Mouse (Mus musculus): Measurements from ENCODE around the gene Necab3. TPM values are rescaled to one million over a fixed set of nuclear protein-coding genes. Genes with fewer than 3 reads are reported as not detected.

The Necab3 gene
- polyA plus RNA-seq, 1 experiment, result 4.0 TPM

DNA sequence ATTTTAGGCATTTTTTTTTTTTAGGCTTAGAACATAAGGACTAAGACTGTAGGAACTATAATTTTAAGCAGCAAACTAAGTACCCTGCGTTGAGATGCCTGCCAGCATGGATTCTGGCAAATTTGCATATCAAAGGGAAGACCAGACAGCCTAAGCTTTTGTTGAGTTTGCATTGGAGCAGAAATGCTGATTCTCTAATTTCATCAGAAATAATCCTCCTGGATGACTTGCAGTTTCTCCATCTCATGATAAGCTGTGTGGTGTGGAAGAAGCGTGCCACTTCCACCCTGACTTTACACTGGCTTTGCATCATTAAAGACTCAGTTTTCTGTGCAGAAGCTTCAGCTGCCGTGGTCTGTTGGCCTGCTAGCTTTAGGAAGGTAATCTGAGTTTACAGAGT, 25.8 kb downstream of the Necab3 start:
- no peak for TF ChIP-seq GATA1 (IDR thresholded peaks at IDR 0.05; ENCODE audit: low read length)

DNA sequence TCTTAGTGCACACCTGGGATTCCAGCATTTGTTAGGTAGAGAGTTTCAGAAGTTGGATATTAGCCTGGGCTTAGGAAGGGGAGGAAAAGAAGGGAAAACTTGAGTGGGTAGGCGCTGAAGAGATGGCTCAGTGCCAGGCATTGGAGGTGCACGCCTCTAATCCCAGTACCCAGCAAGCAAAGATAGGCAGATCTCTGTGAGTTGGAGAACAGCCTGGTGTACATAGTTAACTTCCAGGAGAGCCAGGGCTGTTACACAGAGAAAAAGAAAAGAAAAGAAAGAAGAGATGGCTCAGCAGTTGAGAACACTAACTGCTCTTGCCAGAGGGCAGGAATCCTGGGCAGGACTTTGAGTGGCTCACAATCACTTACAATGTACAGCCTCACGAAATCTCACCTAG, 32.2 kb downstream of the Necab3 start:
- no peak for TF ChIP-seq GATA1 (IDR thresholded peaks at IDR 0.05; ENCODE audit: low read length)

GRCm38 (mm10) chr2:154525285-154525684, 33.4 kb downstream of the Necab3 start:
- no peak for TF ChIP-seq GATA1 (IDR thresholded peaks at IDR 0.05; ENCODE audit: low read length)

- TF ChIP-seq GATA1 (IDR thresholded peaks at IDR 0.05; ENCODE audit: low read length), result no peak
Measured at GRCm38 (mm10) chr2:154522334-154522733, 36.4 kb downstream of the Necab3 start.

DNA sequence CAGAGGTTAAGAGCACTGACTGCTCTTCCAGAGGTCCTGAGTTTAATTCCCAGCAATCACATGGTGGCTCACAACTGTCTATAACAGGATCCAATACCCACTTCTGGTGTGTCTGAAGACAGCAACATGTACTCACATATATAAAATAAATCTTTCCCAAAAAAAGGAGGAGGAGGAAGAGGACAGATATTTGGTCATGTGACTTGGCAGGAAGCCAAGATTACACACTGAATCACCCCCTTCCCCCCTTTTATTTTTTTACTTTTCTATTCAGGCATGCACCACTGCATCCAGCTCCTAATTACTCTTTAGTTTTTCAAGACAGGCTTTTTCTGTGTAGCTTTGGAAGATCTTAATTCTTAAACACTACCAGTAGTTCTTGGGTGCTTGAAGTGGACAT, 37.2 kb downstream of the Necab3 start:
- no peak for TF ChIP-seq GATA1 (IDR thresholded peaks at IDR 0.05; ENCODE audit: low read length)

DNA sequence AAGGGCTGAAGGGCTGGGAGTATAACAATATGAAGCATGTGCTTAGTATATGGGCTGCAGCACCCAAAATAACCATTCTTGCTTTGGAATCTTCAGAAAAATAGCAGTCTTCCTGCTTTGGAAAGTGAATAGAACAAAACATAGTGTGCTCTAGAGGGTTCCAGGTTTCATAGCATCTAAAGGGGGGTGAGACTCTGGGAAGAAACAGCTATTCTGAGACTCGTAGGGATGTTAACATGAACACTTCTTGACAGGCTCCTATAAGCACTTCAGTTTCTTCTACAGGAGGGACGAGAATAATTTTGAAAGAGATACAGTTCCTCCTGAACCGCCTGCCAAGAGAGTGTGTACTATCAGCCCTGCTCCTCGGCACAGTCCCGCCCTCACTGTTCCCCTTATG, 41.3 kb downstream of the Necab3 start:
- TF ChIP-seq GATA1 (IDR thresholded peaks at IDR 0.05; ENCODE audit: low read length), result no peak

GRCm38 (mm10) chr2:154516944-154517343, 41.7 kb downstream of the Necab3 start:
- TF ChIP-seq GATA1 (IDR thresholded peaks at IDR 0.05; ENCODE audit: low read length), result no peak

GRCm38 (mm10) chr2:154510141-154510540, 48.5 kb downstream of the Necab3 start:
- TF ChIP-seq GATA1 (IDR thresholded peaks at IDR 0.05; ENCODE audit: low read length), result no peak

DNA sequence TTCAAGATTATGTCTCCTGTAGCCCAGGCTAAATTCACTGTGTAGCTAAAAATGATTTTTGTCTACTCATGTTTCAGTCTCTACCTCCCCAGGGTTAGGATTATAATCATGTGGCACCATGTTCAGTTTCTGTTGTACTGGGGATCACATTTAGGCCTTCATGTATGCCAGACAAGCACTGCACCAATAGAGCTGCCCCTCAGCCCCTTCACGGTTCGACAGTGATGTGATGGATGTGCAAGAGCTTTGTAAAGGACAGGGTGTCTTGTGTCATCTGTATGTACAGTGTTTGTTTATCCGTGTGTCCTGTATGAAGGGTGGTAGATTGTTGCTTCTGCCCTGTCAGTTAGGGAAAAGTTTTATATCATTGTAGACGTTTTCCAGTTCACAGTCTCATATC, 50.2 kb downstream of the Necab3 start:
- no peak for TF ChIP-seq GATA1 (IDR thresholded peaks at IDR 0.05; ENCODE audit: low read length)

GRCm38 (mm10) chr2:154507566-154508283, 51.0 kb downstream of the Necab3 start:
- no peak for TF ChIP-seq GATA1 (IDR thresholded peaks at IDR 0.05; ENCODE audit: low read length)

- no peak for TF ChIP-seq GATA1 (IDR thresholded peaks at IDR 0.05; ENCODE audit: low read length)
Measured at GRCm38 (mm10) chr2:154507076-154507475, 51.6 kb downstream of the Necab3 start.

GRCm38 (mm10) chr2:154500758-154501157, 57.9 kb downstream of the Necab3 start:
- no peak for TF ChIP-seq GATA1 (IDR thresholded peaks at IDR 0.05; ENCODE audit: low read length)

DNA sequence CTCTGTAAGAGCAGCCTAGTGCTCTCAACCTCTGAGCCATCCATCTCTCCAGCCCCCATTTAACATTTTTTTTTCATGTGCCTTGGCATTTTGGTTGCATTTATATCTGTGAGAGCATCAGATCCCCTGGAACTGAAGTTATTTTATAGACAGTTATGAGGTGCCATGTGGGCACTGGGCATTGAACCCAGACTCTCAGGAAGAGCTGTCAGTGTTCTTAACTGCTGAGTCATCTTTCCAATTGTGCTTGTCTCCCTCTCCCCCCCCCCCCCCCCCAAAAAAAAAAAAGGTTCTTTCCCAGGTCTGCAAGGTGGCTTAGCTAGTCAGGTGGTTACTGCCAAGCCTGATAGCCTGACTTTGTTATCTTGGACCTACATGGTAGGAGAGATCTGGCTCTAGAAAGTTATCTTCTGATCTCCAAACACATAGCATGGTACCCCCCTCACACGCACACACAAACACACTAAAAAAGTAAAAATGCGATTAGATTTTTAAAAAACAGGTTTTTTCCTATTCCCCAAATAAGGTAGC, 58.9 kb downstream of the Necab3 start:
- TF ChIP-seq GATA1 (IDR thresholded peaks at IDR 0.05; ENCODE audit: low read length), result no peak

DNA sequence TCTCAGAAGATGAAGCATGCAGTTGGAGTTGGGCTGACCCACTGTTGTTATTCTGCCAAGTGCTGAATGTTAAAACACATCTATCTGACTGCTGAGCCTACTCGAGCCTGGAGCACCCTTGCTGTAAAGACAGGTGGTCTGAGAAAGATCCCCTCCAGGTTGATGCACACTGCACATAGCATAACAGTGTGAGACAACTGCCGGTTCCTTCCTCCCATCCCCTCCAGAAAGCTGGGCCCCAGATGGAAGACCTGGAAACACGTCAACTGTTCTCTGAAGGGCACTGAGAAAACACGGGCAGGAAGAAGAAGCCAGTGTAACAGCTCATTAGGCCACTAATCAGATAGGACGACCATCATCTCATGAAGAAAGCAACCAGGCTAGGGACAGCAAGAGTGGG, 60.1 kb downstream of the Necab3 start:
- no peak for TF ChIP-seq GATA1 (IDR thresholded peaks at IDR 0.05; ENCODE audit: low read length)

GRCm38 (mm10) chr2:154495021-154495420, 63.7 kb downstream of the Necab3 start:
- no peak for TF ChIP-seq GATA1 (IDR thresholded peaks at IDR 0.05; ENCODE audit: low read length)

Other genes with a start within 250 kb of the Necab3 start
- gene Cdk5rap1, start 185.9 kb downstream of the Necab3 start, polyA plus RNA-seq (2012), result 0.73 and 1.9 TPM in 2 replicates
- gene Snta1, start 150.8 kb downstream of the Necab3 start, polyA plus RNA-seq (2012), result not detected in 2 replicates
- 8.8 and 12.1 TPM in 2 replicates for gene Cbfa2t2, start 122.4 kb downstream of the Necab3 start, polyA plus RNA-seq (2012)
- gene 1700003F12Rik, start 11.8 kb downstream of the Necab3 start, polyA plus RNA-seq (2012), result 0.27 TPM in 1 of 2 replicates, not detected in the other
- 0.06 TPM in 1 of 2 replicates, not detected in the other for gene Actl10, start 7.1 kb downstream of the Necab3 start, polyA plus RNA-seq (2012)
- 77.0 and 90.7 TPM in 2 replicates for gene E2f1, start 11.0 kb upstream of the Necab3 start, polyA plus RNA-seq (2012)
- 7.7 and 9.0 TPM in 2 replicates for gene Pxmp4, start 44.8 kb upstream of the Necab3 start, polyA plus RNA-seq (2012)
- gene Zfp341, start 54.4 kb upstream of the Necab3 start, polyA plus RNA-seq (2012), result 8.9 and 10.5 TPM in 2 replicates
- 1.0 and 1.7 TPM in 2 replicates for gene 4930519P11Rik, start 54.5 kb upstream of the Necab3 start, polyA plus RNA-seq (2012)
- 127 and 144 TPM in 2 replicates for gene Chmp4b, start 92.8 kb upstream of the Necab3 start, polyA plus RNA-seq (2012)
- not detected in 2 replicates for gene Gm14214, start 211.1 kb upstream of the Necab3 start, polyA plus RNA-seq (2012)
- gene Raly, start 232.2 kb upstream of the Necab3 start, polyA plus RNA-seq (2012), result 628 and 845 TPM in 2 replicates
- gene a, start 232.5 kb upstream of the Necab3 start, polyA plus RNA-seq (2012), result 0.37 and 0.70 TPM in 2 replicates